Mouse (Mus musculus): ENCODE results near the gene Frrs1. TPM values are rescaled to one million over a fixed set of nuclear protein-coding genes. Genes with fewer than 3 reads are reported as not detected.
A peak's percentile ranks its signal among the peaks of the same experiment; 100 is the strongest.

Gene Frrs1
- polyA plus RNA-seq, 1 experiment from 2014 or later = 66.7 TPM

DNA sequence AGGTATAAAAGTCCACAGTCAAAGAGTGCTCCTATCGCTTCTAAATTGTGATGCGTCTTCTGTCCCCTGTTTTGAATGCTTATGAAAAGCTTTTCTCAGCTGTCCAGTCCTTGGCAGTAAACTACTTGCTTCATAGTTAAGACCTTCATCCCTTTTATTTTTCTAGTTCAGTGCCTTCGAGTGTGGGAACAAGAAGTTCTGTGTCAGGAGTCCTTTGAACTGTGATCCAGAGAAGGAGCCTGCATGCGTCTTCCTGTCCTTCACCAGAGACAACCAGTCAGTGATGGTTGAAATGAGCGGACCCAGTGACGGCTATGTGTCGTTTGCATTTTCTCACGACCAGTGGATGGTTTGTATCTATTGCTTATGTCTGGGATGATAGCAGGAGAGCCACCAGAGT lies 25.7 kb downstream of the Frrs1 start:
- H3K9me3 ChIP-seq (ENCODE audit: control insufficient read depth, low read length) = no peaks in the 10 kb centered on the region
- no peak overlapping the region for H3K27ac ChIP-seq (ENCODE audit: low read depth, low read length)
- DNase-seq (ENCODE audit: low spot score) (no peak), ATAC-seq (replicated peaks; ENCODE audit: low FRiP score) (no peak)
- H3K36me3 ChIP-seq (ENCODE audit: control insufficient read depth, insufficient read depth, low read length) = peaks cover 33% of the 10 kb centered on the region; the same call in 1 of the 2 replicates
- no peak overlapping the region for H3K9ac ChIP-seq (ENCODE audit: low read depth, low read length)
- H3K4me2 ChIP-seq = no peak overlapping the region
- no peaks in the 10 kb centered on the region for H3K4me1 ChIP-seq (replicated peaks; ENCODE audit: control insufficient read depth, insufficient read depth, low read length)
- 91% methylated on average over 8 of the region's 8 CpGs for WGBS
- H3K4me3 ChIP-seq (ENCODE audit: low read depth, low read length) = no peak overlapping the region
- H3K27me3 ChIP-seq (replicated peaks; ENCODE audit: control insufficient read depth, insufficient read depth, low read length) = no peaks in the 10 kb centered on the region

- H3K9me3 ChIP-seq (ENCODE audit: control insufficient read depth, low read length) = no peaks in the 10 kb centered on the region
- no peak overlapping the region for H3K4me3 ChIP-seq (ENCODE audit: low read depth, low read length)
- no peaks in the 10 kb centered on the region for H3K4me1 ChIP-seq (replicated peaks; ENCODE audit: control insufficient read depth, insufficient read depth, low read length)
- H3K4me2 ChIP-seq = no peak overlapping the region
- WGBS = 90% methylated on average over 7 of the region's 7 CpGs
- no peak for ATAC-seq (replicated peaks; ENCODE audit: low FRiP score)
- peaks cover 18% of the 10 kb centered on the region; the same call in 1 of the 2 replicates for H3K36me3 ChIP-seq (ENCODE audit: control insufficient read depth, insufficient read depth, low read length)
- no peak overlapping the region for H3K27ac ChIP-seq (ENCODE audit: low read depth, low read length)
- no peak overlapping the region for H3K9ac ChIP-seq (ENCODE audit: low read depth, low read length)
- no peak for DNase-seq (ENCODE audit: low spot score)
- no peaks in the 10 kb centered on the region for H3K27me3 ChIP-seq (replicated peaks; ENCODE audit: control insufficient read depth, insufficient read depth, low read length)
Observed at GRCm38 (mm10) chr3:116889358-116889757, 30.1 kb downstream of the Frrs1 start.

DNA sequence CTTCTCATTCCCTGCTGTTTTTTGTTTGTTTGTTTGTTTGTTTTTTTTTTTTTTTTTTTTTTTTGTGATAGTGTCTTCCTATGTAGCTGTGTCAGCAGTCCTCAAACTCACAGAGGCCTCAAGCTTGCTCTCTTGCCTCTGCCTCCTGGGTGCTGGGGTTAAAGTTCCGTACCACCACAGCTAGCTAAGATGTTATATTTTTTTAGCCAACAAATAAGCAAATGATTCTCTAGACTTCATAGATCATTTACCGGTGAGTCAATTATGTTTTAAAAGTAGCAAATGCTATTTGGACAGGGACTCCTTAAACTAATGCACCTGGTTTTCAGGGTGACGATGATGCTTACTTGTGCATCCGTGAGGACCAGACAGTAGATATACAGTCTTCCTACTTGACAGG lies 31.3 kb downstream of the Frrs1 start:
- DNase-seq (ENCODE audit: low spot score) = no peak
- ATAC-seq (replicated peaks; ENCODE audit: low FRiP score) = no peak
- Histone ChIP-seq H3K4me3 (ENCODE audit: low read depth, low read length) (no peak overlapping the region), H3K4me1 (replicated peaks; ENCODE audit: control insufficient read depth, insufficient read depth, low read length) (no peaks in the 10 kb centered on the region), H3K9me3 (ENCODE audit: control insufficient read depth, low read length) (no peaks in the 10 kb centered on the region), H3K27me3 (replicated peaks; ENCODE audit: control insufficient read depth, insufficient read depth, low read length) (no peaks in the 10 kb centered on the region), H3K4me2 (no peak overlapping the region), H3K27ac (ENCODE audit: low read depth, low read length) (no peak overlapping the region), H3K36me3 (ENCODE audit: control insufficient read depth, insufficient read depth, low read length) (peaks cover 12% of the 10 kb centered on the region; the same call in 1 of the 2 replicates), H3K9ac (ENCODE audit: low read depth, low read length) (no peak overlapping the region)
- WGBS = 96% methylated on average over 4 of the region's 4 CpGs

- no peak overlapping the region for H3K27ac ChIP-seq (ENCODE audit: low read depth, low read length)
- H3K9ac ChIP-seq (ENCODE audit: low read depth, low read length) = no peak overlapping the region
- H3K4me1 ChIP-seq (replicated peaks; ENCODE audit: control insufficient read depth, insufficient read depth, low read length) = no peaks in the 10 kb centered on the region
- H3K4me2 ChIP-seq = no peak overlapping the region
- peaks cover 9% of the 10 kb centered on the region for H3K36me3 ChIP-seq (ENCODE audit: control insufficient read depth, insufficient read depth, low read length)
- 93% methylated on average over 17 of the region's 17 CpGs for WGBS
- no peak overlapping the region for H3K4me3 ChIP-seq (ENCODE audit: low read depth, low read length)
- H3K9me3 ChIP-seq (ENCODE audit: control insufficient read depth, low read length) = no peaks in the 10 kb centered on the region
- no peak for DNase-seq (ENCODE audit: low spot score)
- H3K27me3 ChIP-seq (replicated peaks; ENCODE audit: control insufficient read depth, insufficient read depth, low read length) = no peaks in the 10 kb centered on the region
- no peak for ATAC-seq (replicated peaks; ENCODE audit: low FRiP score)
Observed at GRCm38 (mm10) chr3:116891436-116892205, 32.4 kb downstream of the Frrs1 start.

DNA sequence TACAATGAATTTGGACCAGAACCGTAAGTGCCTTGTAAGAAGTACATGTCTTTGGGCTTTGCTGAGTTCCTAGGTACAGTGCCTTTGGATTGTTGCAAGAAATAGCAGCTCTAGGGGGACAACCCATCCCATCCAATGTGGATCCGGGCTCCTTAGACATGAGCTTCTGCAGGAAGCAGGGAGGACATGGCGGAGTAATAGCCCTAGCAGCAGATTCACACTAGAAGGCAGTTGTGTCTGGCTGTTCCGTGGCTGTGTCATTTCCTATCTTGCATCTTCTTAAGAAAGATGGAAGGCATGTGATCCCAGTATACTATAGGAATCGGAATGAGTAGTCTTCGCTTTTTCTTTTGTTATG lies 32.9 kb downstream of the Frrs1 start:
- Histone ChIP-seq H3K4me1 (replicated peaks; ENCODE audit: control insufficient read depth, insufficient read depth, low read length) (no peaks in the 10 kb centered on the region), H3K4me2 (no peak overlapping the region), H3K9ac (ENCODE audit: low read depth, low read length) (no peak overlapping the region), H3K9me3 (ENCODE audit: control insufficient read depth, low read length) (no peaks in the 10 kb centered on the region), H3K27me3 (replicated peaks; ENCODE audit: control insufficient read depth, insufficient read depth, low read length) (no peaks in the 10 kb centered on the region), H3K4me3 (ENCODE audit: low read depth, low read length) (no peak overlapping the region), H3K27ac (ENCODE audit: low read depth, low read length) (no peak overlapping the region), H3K36me3 (ENCODE audit: control insufficient read depth, insufficient read depth, low read length) (peaks cover 13% of the 10 kb centered on the region)
- no peak for DNase-seq (ENCODE audit: low spot score)
- no peak for ATAC-seq (replicated peaks; ENCODE audit: low FRiP score)
- WGBS = 93% methylated on average over 6 of the region's 6 CpGs

- Histone ChIP-seq H3K9ac (ENCODE audit: low read depth, low read length) (no peak overlapping the region), H3K27me3 (replicated peaks; ENCODE audit: control insufficient read depth, insufficient read depth, low read length) (no peaks in the 10 kb centered on the region), H3K4me3 (ENCODE audit: low read depth, low read length) (no peak overlapping the region), H3K9me3 (ENCODE audit: control insufficient read depth, low read length) (no peaks in the 10 kb centered on the region), H3K27ac (ENCODE audit: low read depth, low read length) (no peak overlapping the region), H3K4me2 (no peak overlapping the region), H3K36me3 (ENCODE audit: control insufficient read depth, insufficient read depth, low read length) (peaks cover 15% of the 10 kb centered on the region), H3K4me1 (replicated peaks; ENCODE audit: control insufficient read depth, insufficient read depth, low read length) (no peaks in the 10 kb centered on the region)
- 67% methylated on average over 9 of the region's 9 CpGs for WGBS
- ATAC-seq (replicated peaks; ENCODE audit: low FRiP score) (peak; percentile 54), DNase-seq (ENCODE audit: low spot score) (no peak)
Observed at GRCm38 (mm10) chr3:116892872-116893271, 33.6 kb downstream of the Frrs1 start.

GRCm38 (mm10) chr3:116904158-116904557 lies 44.9 kb downstream of the Frrs1 start:
- Histone ChIP-seq H3K36me3 (ENCODE audit: control insufficient read depth, insufficient read depth, low read length) (peaks cover 14% of the 10 kb centered on the region; the same call in 1 of the 2 replicates), H3K27me3 (replicated peaks; ENCODE audit: control insufficient read depth, insufficient read depth, low read length) (no peaks in the 10 kb centered on the region)
- DNase-seq (ENCODE audit: low spot score) = no peak

GRCm38 (mm10) chr3:116905898-116906297 lies 46.6 kb downstream of the Frrs1 start:
- H3K4me1 ChIP-seq (replicated peaks; ENCODE audit: control insufficient read depth, insufficient read depth, low read length) = no peaks in the 10 kb centered on the region
- 90% methylated on average over 16 of the region's 16 CpGs for WGBS
- ATAC-seq (replicated peaks; ENCODE audit: low FRiP score) (no peak), DNase-seq (ENCODE audit: low spot score) (no peak)
- peaks cover 7% of the 10 kb centered on the region; the same call in 1 of the 2 replicates for H3K36me3 ChIP-seq (ENCODE audit: control insufficient read depth, insufficient read depth, low read length)
- no peaks in the 10 kb centered on the region for H3K9me3 ChIP-seq (ENCODE audit: control insufficient read depth, low read length)
- H3K9ac ChIP-seq (ENCODE audit: low read depth, low read length) = no peak overlapping the region
- H3K27ac ChIP-seq (ENCODE audit: low read depth, low read length) = no peak overlapping the region
- no peak overlapping the region for H3K4me2 ChIP-seq
- no peaks in the 10 kb centered on the region for H3K27me3 ChIP-seq (replicated peaks; ENCODE audit: control insufficient read depth, insufficient read depth, low read length)
- no peak overlapping the region for H3K4me3 ChIP-seq (ENCODE audit: low read depth, low read length)

More at GRCm38 (mm10) chr3:116904158-116904557, 44.9 kb downstream of the Frrs1 start:
- Histone ChIP-seq H3K4me3 (ENCODE audit: low read depth, low read length) (no peak overlapping the region), H3K4me1 (replicated peaks; ENCODE audit: control insufficient read depth, insufficient read depth, low read length) (no peaks in the 10 kb centered on the region), H3K9me3 (ENCODE audit: control insufficient read depth, low read length) (no peaks in the 10 kb centered on the region), H3K27ac (ENCODE audit: low read depth, low read length) (no peak overlapping the region), H3K4me2 (no peak overlapping the region), H3K9ac (ENCODE audit: low read depth, low read length) (no peak overlapping the region)
- no peak for ATAC-seq (replicated peaks; ENCODE audit: low FRiP score)
- WGBS = 36% methylated on average over 6 of the region's 6 CpGs

DNA sequence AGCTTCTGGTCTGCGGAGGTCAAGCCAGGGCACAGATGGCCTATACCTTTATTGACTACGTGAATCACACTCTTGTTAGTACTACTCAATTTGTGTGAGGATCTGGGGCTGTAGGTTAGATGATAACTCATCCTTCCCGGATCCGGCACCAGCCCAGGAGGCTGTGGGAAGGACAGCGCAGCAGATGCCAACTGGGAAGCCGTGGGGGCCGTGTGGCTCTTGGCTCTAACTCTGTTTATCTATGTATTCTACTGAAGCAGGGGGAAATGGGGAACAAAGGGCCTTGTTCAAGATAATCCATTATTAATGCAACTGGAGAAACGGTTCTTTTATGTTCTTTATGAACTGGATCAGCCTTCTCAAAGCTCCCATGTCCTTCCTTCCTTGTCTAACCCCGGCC lies 47.3 kb downstream of the Frrs1 start:
- no peak for ATAC-seq (replicated peaks; ENCODE audit: low FRiP score)
- Histone ChIP-seq H3K27ac (ENCODE audit: low read depth, low read length) (no peak overlapping the region), H3K9ac (ENCODE audit: low read depth, low read length) (no peak overlapping the region), H3K36me3 (ENCODE audit: control insufficient read depth, insufficient read depth, low read length) (peaks cover 7% of the 10 kb centered on the region; the same call in 1 of the 2 replicates), H3K4me2 (no peak overlapping the region), H3K27me3 (replicated peaks; ENCODE audit: control insufficient read depth, insufficient read depth, low read length) (no peaks in the 10 kb centered on the region), H3K4me1 (replicated peaks; ENCODE audit: control insufficient read depth, insufficient read depth, low read length) (no peaks in the 10 kb centered on the region), H3K4me3 (ENCODE audit: low read depth, low read length) (no peak overlapping the region), H3K9me3 (ENCODE audit: control insufficient read depth, low read length) (no peaks in the 10 kb centered on the region)
- 93% methylated on average over 9 of the region's 9 CpGs for WGBS
- no peak for DNase-seq (ENCODE audit: low spot score)

All from liver, embryonic 11.5 days (tissue).